Mouse (Mus musculus): Measurements from ENCODE around the gene Tacr3.

The Tacr3 gene

DNA sequence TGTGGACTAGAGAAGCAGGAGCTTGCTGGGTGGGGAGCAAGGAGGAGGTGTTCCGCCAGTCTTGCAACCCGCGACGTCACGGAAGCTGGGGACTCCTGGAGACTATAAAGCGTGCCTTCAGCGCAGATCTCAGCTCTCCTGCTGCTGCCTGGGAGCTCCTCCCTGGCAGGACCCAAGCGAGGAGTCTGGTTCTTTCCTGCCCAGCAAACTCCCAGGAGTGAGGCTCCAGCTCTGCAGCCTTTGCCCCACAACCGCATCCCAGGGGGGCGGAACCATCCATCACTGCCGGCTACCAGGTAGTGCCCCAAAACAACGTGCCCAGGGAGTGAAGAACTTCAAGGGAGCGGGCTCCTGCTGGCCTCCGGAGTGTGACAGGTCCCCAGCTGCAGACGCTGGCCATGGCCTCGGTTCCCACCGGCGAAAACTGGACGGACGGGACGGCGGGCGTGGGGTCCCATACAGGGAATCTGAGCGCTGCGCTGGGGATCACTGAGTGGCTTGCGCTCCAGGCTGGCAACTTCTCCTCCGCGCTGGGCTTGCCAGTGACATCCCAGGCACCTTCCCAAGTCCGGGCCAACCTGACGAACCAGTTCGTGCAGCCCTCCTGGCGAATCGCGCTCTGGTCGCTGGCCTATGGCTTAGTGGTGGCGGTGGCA lies at the start of gene Tacr3:
TSS of gene Tacr3 (plus strand) at position 133 of the 656 bp plus-strand sequence.
- DNase-seq, result peak; percentile 9

DNA sequence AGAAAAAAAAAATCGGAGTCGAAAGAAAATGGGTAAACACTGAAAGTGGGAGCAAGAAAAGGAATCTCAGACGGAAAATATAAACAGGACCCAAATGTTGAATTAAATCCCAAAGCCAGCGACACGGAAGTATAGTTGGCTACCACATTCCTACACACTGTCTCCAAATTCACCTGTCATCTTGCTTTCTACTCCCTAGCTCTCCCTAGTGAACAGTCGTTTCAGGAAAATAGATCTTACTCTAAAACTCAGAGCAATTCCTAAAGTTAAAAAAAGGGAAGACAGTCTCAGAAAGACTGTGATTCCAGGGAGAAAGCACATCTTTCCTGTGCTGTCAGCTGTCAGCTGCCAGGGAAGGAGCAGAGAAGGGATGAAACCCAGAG lies 324 bp upstream of the Tacr3 start:
- no peak for DNase-seq

DNA sequence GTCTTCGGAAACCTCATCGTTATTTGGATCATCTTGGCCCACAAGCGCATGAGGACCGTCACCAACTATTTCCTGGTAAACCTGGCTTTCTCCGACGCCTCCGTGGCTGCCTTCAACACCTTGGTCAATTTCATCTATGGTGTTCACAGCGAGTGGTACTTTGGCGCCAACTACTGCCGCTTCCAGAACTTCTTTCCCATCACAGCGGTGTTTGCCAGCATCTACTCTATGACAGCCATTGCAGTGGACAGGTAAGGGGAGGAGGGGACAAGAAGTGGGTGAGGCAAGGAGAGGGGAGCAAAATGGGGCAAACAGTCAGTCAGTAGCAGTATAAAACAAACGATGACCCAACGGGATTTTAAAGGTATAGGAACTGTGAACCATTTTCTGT lies 719 bp downstream of the Tacr3 start:
- peak; percentile 11 for DNase-seq

DNA sequence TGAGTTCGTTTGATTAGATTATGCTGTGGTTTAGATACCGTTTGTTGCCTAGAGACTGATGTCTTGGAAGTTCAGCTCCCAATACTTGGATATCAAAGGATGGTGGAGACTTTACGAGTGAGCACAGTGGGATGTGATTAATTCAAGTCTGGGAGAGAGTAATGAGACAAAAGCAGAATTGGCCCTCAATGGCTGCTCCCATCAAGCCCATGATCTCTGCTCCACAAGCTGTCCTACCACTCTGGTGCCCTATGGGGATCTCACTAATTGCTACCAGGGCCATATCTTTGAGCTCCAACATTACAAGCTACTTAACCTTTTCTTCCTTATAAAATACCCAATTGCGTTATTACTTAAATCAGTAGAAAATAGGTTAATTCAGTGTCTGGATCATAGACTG lies 22.5 kb downstream of the Tacr3 start:
- no peak for DNase-seq

DNA sequence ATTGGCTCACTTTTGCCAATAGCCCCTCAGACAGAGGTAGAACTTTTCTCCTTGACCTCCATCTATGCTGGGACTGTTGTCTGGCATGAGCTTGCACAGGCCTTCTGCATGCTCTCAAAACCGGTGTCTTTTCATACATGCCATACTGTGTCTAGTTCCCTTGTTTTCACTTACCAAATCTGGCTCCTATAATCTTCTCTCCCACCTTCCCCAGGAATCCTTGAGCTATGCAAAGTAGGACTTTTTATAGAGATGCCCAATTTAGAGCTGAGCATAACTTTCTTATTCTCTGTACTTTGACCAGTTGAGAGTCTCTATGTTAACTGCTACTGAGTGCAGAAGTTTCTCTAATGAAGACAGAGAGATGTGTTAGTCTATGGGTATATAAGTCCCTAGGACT lies 48.9 kb downstream of the Tacr3 start:
- DNase-seq, result no peak

DNA sequence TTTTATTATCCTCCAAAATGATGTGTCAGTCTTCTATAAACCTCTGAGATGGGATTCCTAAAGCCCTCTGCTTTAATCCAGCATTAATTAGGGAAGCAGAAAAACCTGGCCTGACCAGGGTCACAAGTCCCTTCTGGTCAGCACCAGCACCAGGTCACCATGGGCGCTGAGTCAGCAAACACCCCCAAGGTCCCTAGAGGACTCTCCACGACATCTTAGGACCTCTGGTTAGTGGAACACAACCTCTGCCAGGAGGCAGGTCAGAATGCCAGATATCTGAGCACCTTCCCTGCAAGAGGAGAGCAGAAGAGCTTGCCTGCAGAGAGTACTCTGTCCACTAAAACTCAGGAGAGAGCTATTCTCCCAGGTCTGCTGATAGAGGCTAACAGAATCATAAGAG lies 67.0 kb downstream of the Tacr3 start:
- no peak for DNase-seq

DNA sequence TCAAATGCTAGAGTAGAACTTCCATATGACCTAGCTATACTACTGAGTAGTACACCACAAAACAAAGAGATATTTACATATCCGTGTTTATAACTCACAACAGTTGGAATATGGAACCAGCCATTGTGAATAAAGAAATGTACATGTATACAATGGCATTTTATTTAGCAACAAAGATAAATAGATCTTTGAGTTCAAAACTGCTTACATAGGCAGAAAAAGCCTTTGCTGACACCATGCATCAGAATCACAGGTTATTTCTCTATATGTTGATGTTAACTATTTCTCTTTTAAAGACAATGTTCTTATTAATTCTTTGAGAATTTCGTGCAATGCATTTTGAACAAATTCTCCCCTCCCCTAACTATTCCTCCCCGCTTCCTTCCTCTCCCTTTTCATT lies 80.1 kb downstream of the Tacr3 start:
- no peak for DNase-seq

DNA sequence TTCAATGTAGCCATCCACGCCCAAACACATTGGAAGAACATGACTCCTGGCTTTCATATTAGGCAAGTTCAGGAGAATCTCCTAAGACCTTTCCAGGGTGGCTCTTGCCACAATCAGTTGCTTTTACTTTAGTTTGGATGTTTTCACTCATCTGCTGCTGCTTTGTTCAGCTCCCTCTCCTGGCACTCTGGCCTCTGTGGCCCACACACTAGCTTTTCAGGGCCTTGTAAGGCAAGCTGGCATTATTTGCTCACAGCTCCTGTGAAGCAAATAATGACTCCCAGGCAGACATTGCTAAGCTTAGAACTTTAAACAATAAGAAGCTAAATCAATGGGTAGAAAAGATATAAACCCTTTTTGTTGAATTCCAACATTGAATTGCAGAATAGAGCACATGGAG lies 105.9 kb downstream of the Tacr3 start:
- DNase-seq, result no peak

DNA sequence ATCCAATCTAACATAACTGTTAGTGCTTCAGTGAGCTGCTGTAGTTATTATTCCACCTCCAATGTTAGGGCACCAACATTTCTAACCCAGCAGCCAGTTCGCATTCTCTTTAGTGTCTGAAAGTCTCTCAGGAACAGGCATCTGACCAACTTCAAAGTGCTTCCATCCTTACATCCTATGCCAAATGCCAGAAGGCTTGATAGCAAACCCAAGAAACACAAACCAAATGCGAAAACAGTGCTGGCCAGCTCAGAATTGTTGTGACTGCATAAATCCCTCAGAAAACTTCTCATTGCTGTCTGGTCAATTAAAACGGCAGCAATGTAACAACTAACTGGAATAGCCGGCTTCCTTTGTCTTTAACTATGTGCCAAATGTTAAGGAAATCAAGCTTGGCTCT lies 106.7 kb downstream of the Tacr3 start:
- DNase-seq, result no peak

DNA sequence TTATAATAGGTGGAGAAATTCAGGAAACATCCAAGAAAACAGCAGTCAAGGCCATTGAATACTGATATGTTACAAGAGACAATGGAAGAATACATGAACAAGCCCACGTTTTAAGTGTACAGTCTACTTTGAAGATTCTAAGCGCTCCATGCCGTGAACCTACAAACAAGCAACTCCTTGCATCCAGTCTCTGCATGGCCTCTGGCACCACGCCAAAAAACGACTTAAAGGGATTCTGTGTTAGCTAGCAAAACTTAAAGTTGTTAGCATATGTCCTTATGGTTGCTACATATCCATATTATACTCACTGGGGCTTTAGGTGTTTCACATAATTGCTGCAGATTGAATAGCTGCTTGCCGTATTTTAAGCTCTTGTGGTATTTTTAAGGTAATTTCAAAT lies 134.7 kb downstream of the Tacr3 start:
- DNase-seq, result no peak

DNA sequence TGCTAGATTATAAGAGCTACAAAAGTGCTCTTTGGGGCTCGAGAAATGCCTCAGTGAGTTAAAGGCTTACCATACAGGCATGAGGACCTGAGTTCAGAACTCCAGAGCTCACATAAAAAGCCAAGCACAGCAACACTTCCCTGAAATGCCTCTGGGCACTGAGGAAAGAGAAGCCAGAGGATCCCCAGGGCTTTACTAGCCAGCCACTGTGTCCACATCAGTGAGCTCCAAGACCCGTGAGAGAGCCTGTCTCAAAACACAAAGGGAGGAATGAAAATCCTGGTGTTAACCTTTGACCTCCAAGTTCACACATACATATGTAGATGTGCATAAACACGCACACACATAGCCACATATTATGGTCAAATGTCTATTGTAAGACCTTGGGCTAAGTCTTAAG lies 150.1 kb downstream of the Tacr3 start:
- DNase-seq, result no peak

DNA sequence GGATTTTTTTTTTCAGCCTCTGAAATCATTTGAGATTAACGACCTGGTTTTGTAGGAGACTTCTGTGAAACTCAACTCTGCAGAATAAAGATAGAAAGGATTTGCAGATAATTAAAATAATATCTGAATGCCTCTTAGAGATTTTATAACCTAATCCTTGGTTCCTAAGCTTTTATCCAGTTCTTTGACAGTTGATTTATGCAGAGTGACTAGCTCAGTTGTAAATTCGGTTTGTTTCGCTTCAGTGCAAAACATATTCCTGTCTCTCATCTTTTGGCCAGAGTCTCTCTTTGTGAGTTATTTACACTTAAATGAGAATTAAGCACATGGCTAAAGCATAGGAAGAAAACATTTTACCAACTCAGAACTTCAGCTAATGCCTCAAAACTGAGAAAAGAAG lies 151.3 kb downstream of the Tacr3 start:
- no peak for DNase-seq
